Mouse (Mus musculus) heart, postnatal 10 days (tissue): ENCODE measurements around the gene Klk11. TPM values are rescaled to one million over a fixed set of nuclear protein-coding genes. Genes with fewer than 3 reads are reported as not detected.

Experiments
- DNase-seq, 2 experiments: peaks; one replicate each; pipeline ENCODE4 v3.0.0; 2021
- intact Hi-C: fragments of 180-260 bp; cut with DNase I; formaldehyde crosslinking; loops from one replicate; pipeline ENCODE4 v1.15.1; 2025
- total RNA-seq, 2 experiments: library from RNA; stranded (reverse); gene quantifications; 2 replicates each; pipeline ENCODE4 v1.2.3; 2021

Gene Klk11
- total RNA-seq = not detected

DNA sequence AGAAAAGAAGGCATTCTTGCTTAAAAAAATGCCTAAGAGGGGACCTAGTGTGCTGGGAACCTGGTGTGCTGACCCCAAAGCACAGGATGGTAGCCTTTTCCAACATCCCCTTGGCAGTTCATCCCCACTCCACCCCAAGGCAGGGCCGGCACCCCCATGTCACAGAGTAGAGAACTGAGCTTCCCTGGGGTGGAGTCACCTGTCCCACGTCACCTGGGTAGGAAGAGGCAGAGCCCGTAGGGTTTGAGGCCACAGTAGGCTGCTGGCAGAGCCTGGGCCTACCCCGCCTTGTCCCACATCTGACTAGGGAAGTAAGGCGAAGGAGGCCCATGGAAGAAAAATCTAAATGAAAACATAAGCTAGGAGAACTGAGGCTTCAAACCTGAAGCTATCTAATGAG is at the start of gene Klk11:
Gene Klk11, plus strand, starts transcription at position 241 of the 400 bp plus-strand sequence.
- DNase-seq = no peak
- intact Hi-C loops = no loop called here

- intact Hi-C loops = no loop called here
- DNase-seq = peak; percentile 23 to 41
These were observed 26.6 kb upstream of the Klk11 start for GRCm38 (mm10) chr7:43747788-43748187.

- DNase-seq = no peak
- intact Hi-C loops = no loop called here
These were observed 21.6 kb upstream of the Klk11 start for GRCm38 (mm10) chr7:43752806-43753205.

DNA sequence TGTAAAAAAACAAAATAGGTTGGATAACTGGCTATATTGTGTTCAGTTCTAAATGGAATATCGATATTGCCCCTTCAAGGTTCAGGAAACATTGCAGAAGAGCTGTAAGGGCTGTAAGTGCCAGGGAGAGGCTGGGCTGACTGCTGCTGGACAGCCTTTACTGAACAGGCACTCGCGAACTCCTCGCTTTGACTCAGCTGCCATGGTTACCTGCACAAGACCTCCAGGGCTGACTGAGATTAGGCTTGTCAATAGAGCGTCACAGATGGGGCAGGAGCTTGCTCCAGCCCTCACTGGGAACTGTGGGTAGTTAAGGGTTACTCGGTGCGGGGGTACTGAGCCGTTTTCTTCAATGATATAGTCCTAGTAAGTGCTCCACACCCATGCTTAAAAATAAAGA is 7.9 kb upstream of the Klk11 start:
- intact Hi-C loops = no loop called here
- DNase-seq = no peak

DNA sequence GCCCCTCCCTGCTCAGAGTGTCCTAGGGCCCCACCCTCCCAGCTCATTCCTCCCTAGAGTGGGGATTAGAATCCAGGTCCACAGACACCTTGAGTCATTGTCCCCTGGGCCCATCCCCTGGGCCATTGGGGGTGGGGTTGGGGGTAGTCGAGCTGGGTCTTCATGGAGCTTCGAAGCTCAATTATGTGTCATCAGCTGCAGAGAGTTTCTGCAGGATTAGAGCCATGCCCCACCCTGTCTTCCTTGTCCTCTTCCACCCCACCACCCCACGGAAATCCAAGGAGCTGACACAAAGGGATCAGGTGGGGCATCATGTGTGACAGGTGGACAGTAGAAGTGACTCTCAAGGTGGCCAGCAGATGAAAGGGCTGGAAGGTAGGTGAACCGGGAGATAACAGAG is 5.8 kb upstream of the Klk11 start, which contains the start of gene Klk12:
Gene Klk12, plus strand, starts transcription at position 301 of the 400 bp plus-strand sequence.
- DNase-seq = no peak
- intact Hi-C loops = no loop called here

GRCm38 (mm10) chr7:43769636-43770035 is 4.8 kb upstream of the Klk11 start:
- no peak for DNase-seq
- intact Hi-C loops = no loop called here

GRCm38 (mm10) chr7:43770701-43771100 is 3.7 kb upstream of the Klk11 start:
- DNase-seq = no peak
- intact Hi-C loops = no loop called here

DNA sequence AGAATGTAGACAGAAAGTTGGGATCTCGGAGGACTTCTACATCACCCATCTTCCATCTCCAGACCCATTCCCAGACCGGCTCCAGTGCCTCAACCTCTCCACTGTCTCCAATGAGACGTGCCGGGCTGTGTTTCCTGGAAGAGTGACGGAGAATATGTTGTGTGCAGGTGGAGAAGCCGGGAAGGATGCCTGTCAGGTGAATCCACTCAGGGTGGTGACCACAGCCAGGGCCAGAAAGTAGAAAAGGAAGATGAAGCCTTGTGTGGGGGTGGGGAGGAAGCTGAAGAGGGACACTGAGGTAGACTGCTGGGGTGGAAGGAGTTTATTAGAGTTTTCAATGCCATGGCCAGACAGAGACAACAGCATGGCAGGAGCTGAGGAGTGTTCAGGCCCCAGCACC is 2.5 kb upstream of the Klk11 start:
- intact Hi-C loops = no loop called here
- DNase-seq = no peak

- DNase-seq = no peak
- intact Hi-C loops = no loop called here
These were observed 1.5 kb upstream of the Klk11 start for GRCm38 (mm10) chr7:43772901-43773300.

- intact Hi-C loops = no loop called here
- DNase-seq = no peak
These were observed 398 bp downstream of the Klk11 start for GRCm38 (mm10) chr7:43774802-43775201.

- intact Hi-C loops = no loop called here
- no peak for DNase-seq
These were observed 1.1 kb downstream of the Klk11 start for GRCm38 (mm10) chr7:43775311-43776057.

DNA sequence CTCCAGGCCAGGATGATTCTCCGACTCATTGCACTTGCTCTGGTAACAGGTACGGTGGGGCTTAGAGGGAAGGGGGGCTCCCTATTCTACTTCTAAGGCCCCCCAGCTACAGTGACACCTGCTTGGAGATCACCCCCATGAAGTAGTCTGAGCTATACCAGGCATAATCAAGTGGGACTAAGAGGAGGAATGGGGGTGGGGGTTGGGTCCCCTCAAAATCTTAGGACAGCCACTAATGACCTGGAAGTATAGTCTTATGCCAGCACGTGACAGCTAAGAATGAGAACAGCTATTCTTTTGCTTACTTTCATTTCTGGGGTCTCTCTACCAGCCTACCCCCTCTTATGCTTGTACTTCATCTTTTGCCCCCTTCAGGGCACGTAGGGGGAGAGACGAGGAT is 2.1 kb downstream of the Klk11 start:
- DNase-seq = no peak
- intact Hi-C loops = no loop called here

GRCm38 (mm10) chr7:43777423-43777822 is 3.0 kb downstream of the Klk11 start:
- intact Hi-C loops = no loop called here
- DNase-seq = no peak

GRCm38 (mm10) chr7:43778176-43778970 is 4.0 kb downstream of the Klk11 start:
- intact Hi-C loops = no loop called here
- no peak for DNase-seq

DNA sequence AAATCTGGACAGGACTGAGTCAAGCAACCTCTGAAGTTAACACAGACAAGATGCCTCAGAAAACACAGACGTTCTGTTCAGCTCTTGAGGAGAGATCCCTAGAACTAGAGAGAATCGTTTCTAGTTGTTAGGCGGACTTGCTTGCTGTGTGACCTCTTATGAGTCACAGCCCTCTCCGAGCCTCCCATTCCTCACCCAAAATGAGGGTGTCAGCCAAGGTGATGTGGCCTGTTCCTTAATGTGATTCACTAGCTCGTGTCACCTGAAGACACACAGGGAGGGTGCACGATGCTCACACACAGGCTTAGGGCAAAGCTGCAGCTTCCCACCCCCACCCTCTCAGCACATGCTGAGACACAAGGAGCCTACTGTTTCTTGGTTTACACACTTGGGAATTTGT is 5.8 kb downstream of the Klk11 start:
- intact Hi-C loops = no loop called here
- no peak for DNase-seq

DNA sequence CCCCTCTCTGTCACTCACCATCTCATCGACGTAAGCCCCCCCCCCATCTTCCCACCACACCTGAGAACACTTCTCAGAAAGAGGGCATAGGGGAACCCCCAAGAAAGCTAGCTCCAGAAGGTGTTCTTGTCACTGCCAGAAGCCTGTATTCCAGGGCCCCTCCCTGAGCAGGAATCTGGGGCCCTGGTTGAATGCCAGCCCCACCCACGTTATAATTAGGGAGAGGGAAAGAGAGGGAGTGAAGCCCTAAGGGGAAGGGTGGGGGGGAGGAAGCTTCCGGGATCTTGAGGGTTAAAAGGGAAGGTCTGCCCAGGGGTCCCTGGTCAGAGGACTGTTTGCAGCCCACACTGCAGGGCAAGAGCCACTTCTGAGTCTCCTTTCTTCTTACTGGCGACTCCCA is 6.3 kb downstream of the Klk11 start, which contains the start of gene Klk10:
Gene Klk10, plus strand, starts transcription at position 290 of the 400 bp plus-strand sequence.
- intact Hi-C loops = no loop called here
- DNase-seq = no peak

- no peak for DNase-seq
- intact Hi-C loops = no loop called here
These were observed 7.1 kb downstream of the Klk11 start for GRCm38 (mm10) chr7:43781541-43781940.

GRCm38 (mm10) chr7:43782275-43783265 is 8.2 kb downstream of the Klk11 start:
- DNase-seq = peak; percentile 77 to 89
- intact Hi-C loops = loop anchor here (1.0 kb wide), 1 partner anchor 101 kb away; no protein-coding TSS in a partner anchor

GRCm38 (mm10) chr7:43785286-43785685 is 10.9 kb downstream of the Klk11 start:
- no peak for DNase-seq
- intact Hi-C loops = no loop called here

- intact Hi-C loops = loop anchor here (2.0 kb wide), 1 partner anchor 107 kb away; no protein-coding TSS in a partner anchor
- no peak for DNase-seq
These were observed 13.7 kb downstream of the Klk11 start for GRCm38 (mm10) chr7:43788096-43788495.
